Mouse (Mus musculus): Measurements from ENCODE around the gene Pxmp4.

GRCm38 (mm10) chr2:154549127-154549885 is 54.2 kb downstream of the Pxmp4 start:
- TF ChIP-seq GATA1 (IDR thresholded peaks at IDR 0.05; ENCODE audit: low read length) (no peak), TAL1 (IDR thresholded peaks at IDR 0.05; ENCODE audit: low read length) (no peak)
